Mouse (Mus musculus): ENCODE results near the gene Platr25. TPM values are rescaled to one million over a fixed set of nuclear protein-coding genes. Genes with fewer than 3 reads are reported as not detected.

Gene Platr25
- polyA plus RNA-seq, 1 experiment, result 3.7 TPM

Other genes starting within 250 kb of the Platr25 start
- gene Zfp935, start 202.2 kb downstream of the Platr25 start, polyA plus RNA-seq (2012; ENCODE audit: insufficient read depth, insufficient read length, missing spikeins), result not detected in 2 replicates
- 4.5 and 5.2 TPM in 2 replicates for gene Zfp934, start 189.5 kb downstream of the Platr25 start, polyA plus RNA-seq (2012; ENCODE audit: insufficient read depth, insufficient read length, missing spikeins)
- gene 6720489N17Rik, start 136.5 kb downstream of the Platr25 start, polyA plus RNA-seq (2012; ENCODE audit: insufficient read depth, insufficient read length, missing spikeins), result 0.59 and 1.3 TPM in 2 replicates
- not detected in 2 replicates for gene Gm5141, start 25.1 kb upstream of the Platr25 start, polyA plus RNA-seq (2012; ENCODE audit: insufficient read depth, insufficient read length, missing spikeins)
- 31.1 and 43.6 TPM in 2 replicates for gene Fbp2, start 97.7 kb upstream of the Platr25 start, polyA plus RNA-seq (2012; ENCODE audit: insufficient read depth, insufficient read length, missing spikeins)
- gene Fbp1, start 127.6 kb upstream of the Platr25 start, polyA plus RNA-seq (2012; ENCODE audit: insufficient read depth, insufficient read length, missing spikeins), result 3.4 TPM in 1 of 2 replicates, not detected in the other
- gene 2010111I01Rik, start 204.2 kb upstream of the Platr25 start, polyA plus RNA-seq (2012; ENCODE audit: insufficient read depth, insufficient read length, missing spikeins), result 10.7 and 24.7 TPM in 2 replicates